Mouse (Mus musculus) layer of hippocampus, postnatal 10 days (tissue): ENCODE measurements at regions not wholly inside any gene's neighbourhood (a gene's known extent, or its start where the extent isn't known, plus 50 kb on each side); places are given as distances from the start of the nearest gene placed in this dataset.

ENCODE experiments used
- DNase-seq, 2 experiments: peaks; one replicate each; pipeline ENCODE4 v3.0.0; 2021; ENCODE audit warnings: low spot score in 2 of 2

DNA sequence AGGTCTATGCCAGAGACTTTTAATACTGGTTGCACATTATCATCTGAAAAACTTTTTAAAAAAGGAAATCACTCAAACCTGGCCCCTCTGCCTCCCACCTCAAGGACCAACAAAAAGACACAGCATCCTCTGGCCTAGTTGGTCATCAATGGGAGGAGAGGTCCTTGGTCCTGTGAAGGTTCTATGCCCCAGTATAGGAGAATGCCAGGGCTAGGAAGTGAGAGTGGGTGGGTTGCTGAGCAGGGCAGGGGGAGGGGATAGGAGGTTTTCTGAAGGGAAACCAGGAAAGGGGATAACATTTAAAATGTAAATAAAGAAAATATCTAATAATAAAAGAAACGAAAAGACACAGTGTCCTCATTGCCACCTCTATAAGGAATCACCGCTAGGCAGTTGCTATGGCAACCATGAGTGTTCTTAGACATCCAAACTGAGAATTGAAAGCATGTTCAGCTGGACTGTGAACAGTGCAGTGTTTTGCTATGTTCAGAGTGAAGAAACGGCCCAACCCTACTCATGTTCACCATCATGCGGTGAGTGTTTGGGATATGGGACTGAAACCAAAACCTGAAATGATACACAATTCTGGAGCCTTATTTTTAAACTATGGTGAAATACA is 82.5 kb upstream of the 4933402D24Rik start:
- no peak for DNase-seq

DNA sequence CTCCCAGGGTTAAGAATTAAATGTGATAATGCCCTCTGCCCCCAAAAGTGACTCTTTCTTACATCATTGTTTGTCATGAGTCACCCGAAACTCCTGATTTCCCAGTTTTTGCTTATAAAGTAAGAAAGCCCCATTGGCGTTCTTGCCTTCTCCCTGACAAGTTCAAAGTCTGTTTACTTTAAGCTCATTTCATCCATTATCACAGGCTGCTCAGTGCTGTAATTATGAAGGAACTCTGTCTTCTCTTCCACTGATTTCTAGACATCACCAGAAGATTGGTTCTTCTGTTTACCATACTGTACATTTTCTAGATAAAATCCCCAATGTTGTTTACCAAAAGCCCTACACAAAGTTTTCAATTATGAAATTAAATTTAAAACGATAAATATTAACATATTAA is 81.2 kb upstream of the 4933402D24Rik start:
- no peak for DNase-seq

DNA sequence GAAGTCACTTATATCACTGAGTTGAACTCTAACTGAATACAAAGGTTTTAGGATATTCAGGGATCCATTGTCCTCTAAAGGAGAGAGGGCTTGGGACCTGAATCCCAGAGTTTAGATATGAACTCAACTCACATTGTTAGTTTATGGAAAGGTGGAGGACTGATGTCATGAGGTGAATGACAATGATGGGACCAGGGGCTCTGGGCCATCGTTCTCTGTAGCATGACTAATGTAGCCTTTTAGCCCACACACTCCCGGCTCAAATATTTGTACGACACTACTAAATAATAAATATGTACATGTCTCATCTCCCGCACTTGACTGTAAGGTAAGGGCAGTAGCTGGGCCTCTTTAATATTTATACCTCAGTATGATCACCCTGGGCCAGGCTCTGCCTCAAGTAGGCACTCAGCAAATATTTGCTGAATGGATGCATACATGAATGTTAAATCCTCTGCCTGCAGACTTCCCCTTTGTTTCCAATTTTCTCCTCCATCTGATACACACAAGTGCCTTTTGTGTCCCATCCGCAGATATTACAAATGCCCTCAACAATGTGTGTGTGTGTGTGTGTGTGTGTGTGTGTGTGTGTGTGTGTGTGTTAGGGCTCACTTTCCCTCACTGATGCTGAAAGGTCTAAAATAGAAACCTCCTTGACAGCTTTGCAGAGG is 59.2 kb upstream of the 4933402D24Rik start:
- no peak for DNase-seq

DNA sequence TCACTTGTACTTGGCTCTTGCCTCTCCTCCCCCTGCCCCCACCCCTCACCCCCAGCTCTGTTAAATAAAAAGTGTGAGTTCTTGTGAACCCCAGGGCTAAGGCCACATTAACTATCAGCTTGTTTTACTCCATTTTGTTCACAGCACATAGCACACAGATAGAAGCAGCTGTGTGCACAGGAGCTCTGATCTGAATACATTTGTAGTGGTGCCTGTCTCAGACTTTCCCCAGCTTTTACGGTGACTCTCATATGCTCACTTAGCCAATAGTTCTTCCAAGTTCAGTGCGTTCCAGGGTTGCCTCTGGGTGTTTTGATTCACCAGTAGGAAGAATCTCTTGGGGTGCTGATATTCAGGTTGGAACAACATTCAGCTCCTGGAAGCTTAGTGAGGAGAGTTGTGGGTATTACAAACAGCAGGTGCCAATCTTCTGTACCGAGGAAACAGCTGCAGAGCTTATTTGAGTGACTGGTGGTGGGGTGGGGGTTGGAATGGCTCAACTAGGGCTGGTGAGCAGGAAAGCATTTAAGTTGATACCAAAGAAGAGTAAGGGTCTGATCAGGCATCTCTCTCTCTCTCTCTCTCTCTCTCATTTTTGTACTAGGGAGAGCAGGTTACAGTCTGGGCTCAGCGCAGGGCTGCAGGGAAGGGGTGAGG is 51.7 kb upstream of the 4933402D24Rik start:
- DNase-seq, result no peak

DNA sequence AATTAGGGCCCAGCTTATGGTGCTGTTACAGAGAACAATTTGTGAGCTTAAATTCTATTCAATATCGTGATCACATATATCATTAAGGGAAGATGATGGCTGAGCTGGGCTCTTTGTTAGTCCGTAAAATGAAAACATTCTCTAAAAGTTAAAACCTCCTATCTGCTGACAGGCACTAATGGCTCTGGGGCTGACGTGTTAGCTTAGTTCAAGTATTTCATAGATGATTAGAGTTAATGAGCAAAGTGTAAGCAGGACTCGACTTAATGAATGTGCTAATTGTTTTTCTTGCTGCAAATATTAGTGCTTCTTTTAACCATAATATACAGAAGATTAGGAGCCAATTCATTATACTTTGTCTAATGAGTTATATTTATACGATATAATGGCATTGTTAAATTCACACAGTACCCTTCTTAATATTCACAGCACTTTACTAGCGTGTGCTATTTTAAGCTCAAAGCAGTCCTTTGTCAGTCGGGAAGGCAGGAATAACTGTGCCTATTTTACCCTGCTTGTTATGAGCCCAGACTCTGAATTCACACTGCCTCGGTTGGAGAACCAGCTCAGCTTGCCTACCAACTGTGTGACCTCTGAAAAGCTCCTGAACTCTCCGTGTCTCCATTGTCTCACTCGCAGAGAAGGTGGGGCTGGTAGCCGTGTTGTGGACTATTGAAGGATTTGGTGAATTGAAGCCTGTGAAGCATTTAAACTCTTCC is 50.6 kb upstream of the 4933402D24Rik start:
- DNase-seq, result peak; percentile 22 to 50
